Mouse (Mus musculus): ENCODE data around the gene Aldh3a1.
A peak's percentile ranks its signal among the peaks of the same experiment; 100 is the strongest.

- TF ChIP-seq CTCF (IDR thresholded peaks at IDR 0.05; ENCODE audit: low read depth) (peak; percentile 98), EP300 (optimal IDR thresholded peaks at IDR 0.05) (no peak)
Measured at GRCm38 (mm10) chr11:61193392-61193791, 13.9 kb upstream of the Aldh3a1 start.
